Mouse (Mus musculus) cortical plate, adult 2 months (tissue): ENCODE results near the gene Gm36028. TPM values are rescaled to one million over a fixed set of nuclear protein-coding genes. Genes with fewer than 3 reads are reported as not detected.

ENCODE experiments used
- H3K27ac ChIP-seq: fragments of 200-500 bp; 2 replicates; pipeline ENCODE4 v1.5.1; 2012; ENCODE audit warnings: low read length, control low read depth, inconsistent platforms; ENCODE audit not compliant: insufficient read depth
- H3K4me1 ChIP-seq: fragments of 200-500 bp; 2 replicates; pipeline ENCODE4 v1.6.1; 2011; ENCODE audit warnings: low read length; ENCODE audit not compliant: control insufficient read depth, insufficient read depth
- H3K4me3 ChIP-seq: fragments of 200-500 bp; 2 replicates; pipeline ENCODE4 v1.5.1; 2011; ENCODE audit warnings: mild to moderate bottlenecking, low read length, control low read depth; ENCODE audit not compliant: insufficient read depth
- CTCF ChIP-seq: fragments of 200-500 bp; IDR thresholded peaks from 2 replicates; pipeline ENCODE4 v1.5.1; 2011; ENCODE audit warnings: mild to moderate bottlenecking, control low read depth, low read length; ENCODE audit not compliant: insufficient read depth; ENCODE audit errors: extremely low read depth
- POLR2A ChIP-seq: fragments of 200-500 bp; IDR thresholded peaks from 2 replicates; pipeline ENCODE4 v1.6.1; 2011; ENCODE audit warnings: mild to moderate bottlenecking, low read length, control low read depth; ENCODE audit not compliant: insufficient read depth; ENCODE audit errors: extremely low read depth
- polyA plus RNA-seq: library from polyadenylated mRNA; depleted of rRNA; stranded (reverse); fragments of >200 nt; gene quantifications from 2 replicates; pipeline ENCODE4 v1.2.3, GENCODE M21; 2012; rRNA removed

The Gm36028 gene
- 0.44 and 0.54 TPM in 2 replicates for polyA plus RNA-seq

DNA sequence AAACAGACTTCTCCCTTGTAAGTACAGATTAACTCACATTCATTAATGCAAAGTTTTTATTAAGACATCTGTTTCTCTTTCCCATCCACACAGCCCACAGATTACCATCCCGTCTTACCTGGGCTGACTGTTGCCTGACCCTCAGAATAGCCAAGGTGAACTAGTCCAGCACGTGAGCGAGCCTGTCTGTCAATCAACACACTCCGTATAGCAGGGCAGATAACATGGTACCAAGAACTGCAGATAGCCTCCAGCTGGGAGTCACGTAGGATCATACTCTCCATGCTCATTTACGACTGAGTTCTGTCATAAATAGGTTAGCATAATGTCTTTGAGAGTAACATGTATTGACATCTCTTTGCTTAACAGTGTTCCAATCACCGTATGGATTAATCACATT is at the start of gene Gm36028:
TSS of gene Gm36028 (minus strand) at position 118 of the 400 bp plus-strand sequence.
- Histone ChIP-seq H3K27ac (no peak within 1 kb of the TSS), H3K4me1 (no peaks in the 10 kb centered on the region), H3K4me3 (no peak within 1 kb of the TSS)
- TF ChIP-seq CTCF (no peak), POLR2A (no peak)

- Histone ChIP-seq H3K4me1 (no peaks in the 10 kb centered on the region), H3K27ac (no peak overlapping the region), H3K4me3 (no peak overlapping the region)
- TF ChIP-seq POLR2A (no peak), CTCF (no peak)
These were observed 45.5 kb upstream of the Gm36028 start for GRCm38 (mm10) chr16:37906456-37906855.

DNA sequence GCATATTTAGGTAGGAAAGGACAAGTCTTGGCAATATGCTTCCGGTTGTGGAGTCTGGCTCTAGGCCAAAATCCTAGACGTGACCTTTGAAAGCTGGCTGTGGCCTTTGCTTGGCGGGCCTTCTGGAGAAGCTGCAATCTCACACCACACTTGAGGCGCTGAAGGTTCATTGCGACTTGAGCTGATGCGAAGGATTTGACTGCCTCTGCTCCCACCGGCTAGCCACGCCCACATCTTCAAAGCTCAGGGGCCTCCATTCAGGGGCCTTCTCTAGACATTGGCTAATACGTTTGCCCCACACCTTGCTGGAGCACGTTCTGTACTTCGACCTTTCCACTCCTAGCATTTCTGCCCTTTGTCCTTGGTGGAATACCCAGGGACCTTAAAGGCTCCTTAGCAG is 40.4 kb upstream of the Gm36028 start:
- Histone ChIP-seq H3K4me1 (no peaks in the 10 kb centered on the region), H3K4me3 (no peak overlapping the region), H3K27ac (no peak overlapping the region)
- TF ChIP-seq CTCF (no peak), POLR2A (no peak)

- Histone ChIP-seq H3K4me1 (no peaks in the 10 kb centered on the region), H3K4me3 (no peak overlapping the region), H3K27ac (no peak overlapping the region)
- no peak for TF ChIP-seq CTCF
- no peak for TF ChIP-seq POLR2A
These were observed 38.4 kb upstream of the Gm36028 start for GRCm38 (mm10) chr16:37899357-37899756.

DNA sequence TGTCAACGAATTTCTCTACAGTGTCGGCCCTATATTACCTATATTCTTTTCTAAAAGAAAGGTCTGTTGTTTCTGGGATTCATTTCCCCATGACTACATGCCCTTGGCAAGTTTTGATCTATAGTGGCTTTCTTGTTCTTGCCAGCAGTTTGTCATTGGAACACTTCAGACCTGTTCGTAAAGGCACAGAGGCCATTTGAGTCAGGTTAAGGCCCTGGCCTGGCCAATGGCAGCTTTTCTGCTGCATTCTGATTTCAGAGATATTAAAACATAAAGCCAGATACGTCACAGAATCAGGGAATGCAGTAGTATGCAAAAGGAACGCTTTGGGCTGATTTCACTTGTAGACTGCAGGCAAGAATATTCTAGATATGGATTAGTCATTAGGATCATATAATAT is 37.8 kb upstream of the Gm36028 start:
- Histone ChIP-seq H3K4me1 (no peaks in the 10 kb centered on the region), H3K27ac (no peak overlapping the region), H3K4me3 (no peak overlapping the region)
- TF ChIP-seq CTCF (no peak), POLR2A (no peak)

GRCm38 (mm10) chr16:37893942-37894341 is 33.0 kb upstream of the Gm36028 start:
- Histone ChIP-seq H3K27ac (no peak overlapping the region), H3K4me1 (no peaks in the 10 kb centered on the region), H3K4me3 (no peak overlapping the region)
- TF ChIP-seq POLR2A (no peak), CTCF (no peak)

DNA sequence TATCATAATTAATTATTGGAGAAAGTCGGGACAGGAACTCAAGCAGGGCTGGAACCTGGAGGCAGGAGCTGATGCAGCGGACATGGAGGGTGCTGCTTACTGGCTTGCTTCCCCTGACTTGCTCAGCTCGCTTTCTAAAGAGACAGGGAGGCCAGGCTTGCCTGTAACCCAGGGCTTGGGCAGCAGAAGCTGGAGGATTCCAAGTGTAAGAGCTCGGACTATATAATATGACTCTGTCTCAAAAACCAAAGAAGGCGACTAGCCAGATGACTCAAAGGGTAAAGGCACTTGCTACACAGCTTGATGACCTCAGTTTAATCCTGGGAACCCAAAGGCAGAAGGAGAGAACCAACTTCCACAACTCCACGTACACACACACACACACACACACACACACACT is 32.4 kb upstream of the Gm36028 start:
- H3K27ac ChIP-seq = no peak overlapping the region
- TF ChIP-seq POLR2A (no peak), CTCF (no peak)
- no peaks in the 10 kb centered on the region for H3K4me1 ChIP-seq
- no peak overlapping the region for H3K4me3 ChIP-seq

DNA sequence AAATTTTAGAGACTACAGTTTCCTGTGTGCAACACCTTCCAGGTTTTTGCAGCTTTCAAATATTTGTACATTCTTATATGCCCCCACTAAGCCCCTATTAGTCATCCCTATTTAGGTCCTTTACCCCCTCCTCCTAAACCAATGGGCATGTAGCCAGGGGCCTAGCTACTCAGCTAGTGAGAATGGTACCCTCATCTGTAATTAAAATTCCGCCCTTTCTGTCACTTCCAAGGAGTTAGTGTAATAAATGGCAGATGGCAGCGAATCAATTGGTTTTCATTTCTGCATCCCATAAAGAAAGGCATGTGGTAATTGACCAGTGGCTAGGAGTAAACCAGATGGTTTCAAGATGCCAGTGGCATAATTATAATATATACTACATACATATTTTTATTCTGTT is 31.7 kb upstream of the Gm36028 start:
- Histone ChIP-seq H3K4me1 (no peaks in the 10 kb centered on the region), H3K4me3 (no peak overlapping the region), H3K27ac (no peak overlapping the region)
- no peak for TF ChIP-seq CTCF
- TF ChIP-seq POLR2A = no peak

GRCm38 (mm10) chr16:37888986-37889385 is 28.0 kb upstream of the Gm36028 start:
- Histone ChIP-seq H3K27ac (no peak overlapping the region), H3K4me1 (no peaks in the 10 kb centered on the region), H3K4me3 (no peak overlapping the region)
- no peak for TF ChIP-seq POLR2A
- TF ChIP-seq CTCF = no peak

GRCm38 (mm10) chr16:37881168-37881567 is 20.2 kb upstream of the Gm36028 start:
- peaks cover 3% of the 10 kb centered on the region for H3K4me1 ChIP-seq
- TF ChIP-seq POLR2A = no peak
- TF ChIP-seq CTCF = no peak
- no peak overlapping the region for H3K4me3 ChIP-seq
- no peak overlapping the region for H3K27ac ChIP-seq
